Comparison of ENCODE assay signal across 8 mouse cellular contexts in genomic region chr7:105580627-105581089, GRCm38 (mm10). TPM values are rescaled to one million over a fixed set of nuclear protein-coding genes. Genes with fewer than 3 reads are reported as not detected.
DNase-seq lines count a peak whose midpoint lies in the region; ATAC-seq and TF ChIP-seq lines count a peak whose summit lies in the region.

No protein-coding gene starts in this region.

- no peak for DNase-seq in liver, adult 2 months (ENCODE audit: extremely low read depth, low read depth, low spot score)
- DNase-seq in liver = no peak
- DNase-seq in brain, embryonic 14.5 days (ENCODE audit: low read depth) = peak; percentile 80
- peak; percentile 65 for DNase-seq in forebrain, embryonic 14.5 days (ENCODE audit: low spot score)
- DNase-seq in kidney, postnatal 0 days (ENCODE audit: low spot score) = peak; percentile 36
- DNase-seq in midbrain, embryonic 14.5 days = peak; percentile 82
- DNase-seq in ovary, postnatal 36 days (ENCODE audit: low spot score) = no peak
- DNase-seq in thymus, postnatal 25 days = no peak

- H3K79me2 ChIP-seq in liver, adult 2 months (ENCODE audit: control insufficient read depth, insufficient read depth, low read length) = no peaks in the 10 kb centered on the region

- H3K27me3 ChIP-seq in liver, adult 2 months (ENCODE audit: control insufficient read depth, insufficient read depth, low read length) = no peaks in the 10 kb centered on the region
- no peaks in the 10 kb centered on the region for H3K27me3 ChIP-seq in forebrain, embryonic 14.5 days (replicated peaks; ENCODE audit: control insufficient read depth, insufficient read depth, low read length)
- H3K27me3 ChIP-seq in kidney, postnatal 0 days (ENCODE audit: insufficient read depth, low read length) = no peaks in the 10 kb centered on the region
- no peaks in the 10 kb centered on the region for H3K27me3 ChIP-seq in midbrain, embryonic 14.5 days (ENCODE audit: control insufficient read depth, insufficient read depth, low read length)

- no peak for TF ChIP-seq CTCF in liver, adult 2 months (IDR thresholded peaks at IDR 0.05; ENCODE audit: low read depth, low read length)
- no peak for TF ChIP-seq CTCF in brain, embryonic 14.5 days (IDR thresholded peaks at IDR 0.05; ENCODE audit: borderline replicate concordance, extremely low read depth, insufficient read depth, insufficient read length)
- no peak for TF ChIP-seq CTCF in kidney, postnatal 0 days (IDR thresholded peaks at IDR 0.05; ENCODE audit: low read depth)

- peak overlapping the region; percentile 76 for H3K4me2 ChIP-seq in forebrain, embryonic 14.5 days (ENCODE audit: low read length)
- peak overlapping the region; percentile 74 for H3K4me2 ChIP-seq in kidney, postnatal 0 days (ENCODE audit: low read length)
- peak overlapping the region; percentile 62 for H3K4me2 ChIP-seq in midbrain, embryonic 14.5 days (ENCODE audit: low read length)

- H3K9ac ChIP-seq in liver, adult 2 months (ENCODE audit: low read depth, low read length) = peak overlapping the region; percentile 32; the same call in 1 of the 2 replicates
- peak overlapping the region; percentile 85 for H3K9ac ChIP-seq in forebrain, embryonic 14.5 days (ENCODE audit: low read length)
- peak overlapping the region; percentile 73 for H3K9ac ChIP-seq in kidney, postnatal 0 days (ENCODE audit: low read depth, low read length)
- peak overlapping the region; percentile 88 for H3K9ac ChIP-seq in midbrain, embryonic 14.5 days (replicated peaks; ENCODE audit: low read length)

- H3K4me1 ChIP-seq in liver, adult 2 months (ENCODE audit: control insufficient read depth, insufficient read depth, low read length) = no peaks in the 10 kb centered on the region
- peaks cover 17% of the 10 kb centered on the region; the same call in 1 of the 2 replicates for H3K4me1 ChIP-seq in forebrain, embryonic 14.5 days (ENCODE audit: control insufficient read depth, insufficient read depth, low read length)
- no peaks in the 10 kb centered on the region for H3K4me1 ChIP-seq in kidney, postnatal 0 days (replicated peaks; ENCODE audit: insufficient read depth, low read length)
- H3K4me1 ChIP-seq in midbrain, embryonic 14.5 days (ENCODE audit: control insufficient read depth, insufficient read depth, low read length) = peaks cover 17% of the 10 kb centered on the region

- WGBS in liver, adult 2 months = 13% methylated on average over 15 of the region's 22 CpGs
- WGBS in forebrain, embryonic 14.5 days = under 1% methylated on average over 17 of the region's 22 CpGs
- WGBS in kidney, postnatal 0 days = under 1% methylated on average over 16 of the region's 22 CpGs
- WGBS in midbrain, embryonic 14.5 days = 0% methylated on average over 18 of the region's 22 CpGs

- no peaks in the 10 kb centered on the region for H3K36me3 ChIP-seq in liver, adult 2 months (ENCODE audit: control insufficient read depth, insufficient read depth, low read length)
- no peaks in the 10 kb centered on the region for H3K36me3 ChIP-seq in forebrain, embryonic 14.5 days (ENCODE audit: control insufficient read depth, insufficient read depth, low read length)
- H3K36me3 ChIP-seq in kidney, postnatal 0 days (ENCODE audit: insufficient read depth, low read length) = no peaks in the 10 kb centered on the region
- H3K36me3 ChIP-seq in midbrain, embryonic 14.5 days (ENCODE audit: control insufficient read depth, insufficient read depth, low read length) = no peaks in the 10 kb centered on the region

- no peak overlapping the region for H3K27ac ChIP-seq in liver, adult 2 months (replicated peaks; ENCODE audit: insufficient read depth, low read depth, low read length)
- H3K27ac ChIP-seq in forebrain, embryonic 14.5 days (ENCODE audit: low read depth, low read length) = peak overlapping the region; percentile 95
- peak overlapping the region; percentile 57 for H3K27ac ChIP-seq in kidney, postnatal 0 days
- H3K27ac ChIP-seq in midbrain, embryonic 14.5 days (replicated peaks; ENCODE audit: low read depth, low read length) = peak overlapping the region; percentile 99

- no peaks in the 10 kb centered on the region for H3K9me3 ChIP-seq in forebrain, embryonic 14.5 days (replicated peaks; ENCODE audit: control insufficient read depth, low read length)
- H3K9me3 ChIP-seq in kidney, postnatal 0 days (replicated peaks; ENCODE audit: low read length) = no peaks in the 10 kb centered on the region
- H3K9me3 ChIP-seq in midbrain, embryonic 14.5 days (ENCODE audit: control insufficient read depth, low read length) = no peaks in the 10 kb centered on the region

- ATAC-seq in forebrain, embryonic 14.5 days = peak; percentile 68
- ATAC-seq in kidney, postnatal 0 days (replicated peaks; ENCODE audit: low FRiP score, low read depth) = peak; percentile 23; the same call in 1 of the 2 replicates
- peak; percentile 62 for ATAC-seq in midbrain, embryonic 14.5 days (ENCODE audit: low FRiP score, low TSS enrichment)

- no peak for TF ChIP-seq POLR2A in liver, adult 2 months (IDR thresholded peaks at IDR 0.05; ENCODE audit: extremely low read depth, insufficient read depth, low read length)
- TF ChIP-seq POLR2A in brain, embryonic 14.5 days (IDR thresholded peaks at IDR 0.05; ENCODE audit: borderline replicate concordance, extremely low read depth, insufficient read depth, insufficient read length, poor library complexity, severe bottlenecking) = no peak

- H3K4me3 ChIP-seq in liver, adult 2 months (ENCODE audit: insufficient read depth, low read depth, low read length) = peak overlapping the region; percentile 74
- H3K4me3 ChIP-seq in forebrain, embryonic 14.5 days (ENCODE audit: low read depth, low read length) = peak overlapping the region; percentile 60
- H3K4me3 ChIP-seq in kidney, postnatal 0 days (replicated peaks; ENCODE audit: low read depth, low read length) = peak overlapping the region; percentile 80
- H3K4me3 ChIP-seq in midbrain, embryonic 14.5 days (replicated peaks; ENCODE audit: low read depth, low read length) = peak overlapping the region; percentile 85

RNA-seq across cellular contexts. Expression of gene Apbb1, which starts 0.8 kb away (rescaled TPM):
- total RNA-seq in liver, adult 2 months (2014; rRNA removed) = 1.1 TPM in 2 replicates
- 0.85 and 1.6 TPM in 2 replicates for polyA plus RNA-seq in liver, adult 2 months (2012; rRNA removed)
- polyA plus RNA-seq in brain, embryonic 14.5 days (2012; rRNA removed) = 304 and 347 TPM in 2 replicates
- polyA plus RNA-seq in forebrain, embryonic 14.5 days (2014; fragmentation: Nextera tagmentation; extraction: Ambion mirVana) = 188 and 228 TPM in 2 replicates
- polyA plus RNA-seq in kidney, postnatal 0 days (2015; fragmentation: Nextera tagmentation; extraction: Ambion mirVana) = 31.4 and 34.1 TPM in 2 replicates
- polyA plus RNA-seq in midbrain, embryonic 14.5 days (2014; fragmentation: Nextera tagmentation; extraction: Ambion mirVana) = 227 and 305 TPM in 2 replicates

RNA-seq across cellular contexts. Expression of gene Hpx, which starts 19.3 kb away (rescaled TPM):
- total RNA-seq in liver, adult 2 months (2014; rRNA removed) = 5,639 and 7,644 TPM in 2 replicates
- 4,285 and 5,140 TPM in 2 replicates for polyA plus RNA-seq in liver, adult 2 months (2012; rRNA removed)
- 0.45 and 0.74 TPM in 2 replicates for polyA plus RNA-seq in brain, embryonic 14.5 days (2012; rRNA removed)
- not detected in 2 replicates for polyA plus RNA-seq in forebrain, embryonic 14.5 days (2014; fragmentation: Nextera tagmentation; extraction: Ambion mirVana)
- polyA plus RNA-seq in kidney, postnatal 0 days (2015; fragmentation: Nextera tagmentation; extraction: Ambion mirVana) = 0.47 and 0.64 TPM in 2 replicates
- polyA plus RNA-seq in midbrain, embryonic 14.5 days (2014; fragmentation: Nextera tagmentation; extraction: Ambion mirVana) = 0.27 and 0.55 TPM in 2 replicates

RNA-seq across cellular contexts. Expression of gene Smpd1, which starts 26.5 kb away (rescaled TPM):
- total RNA-seq in liver, adult 2 months (2014; rRNA removed) = 33.1 and 38.1 TPM in 2 replicates
- 48.4 and 51.9 TPM in 2 replicates for polyA plus RNA-seq in liver, adult 2 months (2012; rRNA removed)
- 51.2 and 59.6 TPM in 2 replicates for polyA plus RNA-seq in brain, embryonic 14.5 days (2012; rRNA removed)
- polyA plus RNA-seq in forebrain, embryonic 14.5 days (2014; fragmentation: Nextera tagmentation; extraction: Ambion mirVana) = 79.9 and 88.5 TPM in 2 replicates
- 60.5 and 60.7 TPM in 2 replicates for polyA plus RNA-seq in kidney, postnatal 0 days (2015; fragmentation: Nextera tagmentation; extraction: Ambion mirVana)
- 90.6 and 91.4 TPM in 2 replicates for polyA plus RNA-seq in midbrain, embryonic 14.5 days (2014; fragmentation: Nextera tagmentation; extraction: Ambion mirVana)

RNA-seq across cellular contexts. Expression of gene Trim3, which starts 52.7 kb away (rescaled TPM):
- 6.3 and 10.2 TPM in 2 replicates for total RNA-seq in liver, adult 2 months (2014; rRNA removed)
- polyA plus RNA-seq in liver, adult 2 months (2012; rRNA removed) = 10.9 and 14.9 TPM in 2 replicates
- polyA plus RNA-seq in brain, embryonic 14.5 days (2012; rRNA removed) = 96.5 and 127 TPM in 2 replicates
- polyA plus RNA-seq in forebrain, embryonic 14.5 days (2014; fragmentation: Nextera tagmentation; extraction: Ambion mirVana) = 41.0 and 52.4 TPM in 2 replicates
- polyA plus RNA-seq in kidney, postnatal 0 days (2015; fragmentation: Nextera tagmentation; extraction: Ambion mirVana) = 24.8 and 26.7 TPM in 2 replicates
- 68.5 and 69.3 TPM in 2 replicates for polyA plus RNA-seq in midbrain, embryonic 14.5 days (2014; fragmentation: Nextera tagmentation; extraction: Ambion mirVana)

RNA-seq across cellular contexts. Expression of gene Timm10b, which starts 59.2 kb away (rescaled TPM):
- 42.2 and 67.5 TPM in 2 replicates for total RNA-seq in liver, adult 2 months (2014; rRNA removed)
- 51.4 and 63.3 TPM in 2 replicates for polyA plus RNA-seq in liver, adult 2 months (2012; rRNA removed)
- 101 and 145 TPM in 2 replicates for polyA plus RNA-seq in brain, embryonic 14.5 days (2012; rRNA removed)
- 137 and 144 TPM in 2 replicates for polyA plus RNA-seq in forebrain, embryonic 14.5 days (2014; fragmentation: Nextera tagmentation; extraction: Ambion mirVana)
- polyA plus RNA-seq in kidney, postnatal 0 days (2015; fragmentation: Nextera tagmentation; extraction: Ambion mirVana) = 219 and 230 TPM in 2 replicates
- 122 and 165 TPM in 2 replicates for polyA plus RNA-seq in midbrain, embryonic 14.5 days (2014; fragmentation: Nextera tagmentation; extraction: Ambion mirVana)

Comparison
In these comparisons a context has a peak if more than half of its experiments do, and no peak if none do; other contexts are left out.
1. DNase-seq: peak in brain, embryonic 14.5 days (single experiment), forebrain, embryonic 14.5 days (single experiment), kidney, postnatal 0 days (single experiment) and midbrain, embryonic 14.5 days (single experiment); none in liver, adult 2 months (single experiment), liver (single experiment), ovary, postnatal 36 days (single experiment) and thymus, postnatal 25 days (single experiment).
2. H3K9ac ChIP-seq: peak in every context shown above with its lines; median percentile 88 in midbrain, embryonic 14.5 days; 85 in forebrain, embryonic 14.5 days; 73 in kidney, postnatal 0 days; 32 in liver, adult 2 months.
3. RNA of gene Apbb1, which starts 0.8 kb away (polyA plus RNA-seq): 304 to 347 TPM in brain, embryonic 14.5 days, 227 to 305 TPM in midbrain, embryonic 14.5 days, 188 to 228 TPM in forebrain, embryonic 14.5 days and 31.4 to 34.1 TPM in kidney, postnatal 0 days; 0.85 to 1.6 TPM in liver, adult 2 months; every median in the first group is over 10 times any median in the second.
4. RNA of gene Hpx, which starts 19.3 kb away (polyA plus RNA-seq): 4,285 to 5,140 TPM in liver, adult 2 months; 0.27 to 0.55 TPM in midbrain, embryonic 14.5 days, 0.47 to 0.64 TPM in kidney, postnatal 0 days, 0.45 to 0.74 TPM in brain, embryonic 14.5 days and not detected in forebrain, embryonic 14.5 days; every median in the first group is over 1,000 times any median in the second.
5. Peak in every context shown above with its lines, with median percentiles within 50 percentile points of each other: H3K4me3 ChIP-seq, ATAC-seq and H3K4me2 ChIP-seq.